Mouse (Mus musculus) 3134 (cell line): ENCODE measurements around the gene Hsd17b3.

ENCODE experiments used
- DNase-seq: peaks from one replicate; pipeline ENCODE4 v3.0.0-alpha.2; 2011; ENCODE audit warnings: low spot score; ENCODE audit not compliant: insufficient read length; ENCODE audit errors: extremely low read depth

Hsd17b3 gene

GRCm38 (mm10) chr13:64024803-64025202 is 64.2 kb downstream of the Hsd17b3 start:
- DNase-seq = no peak

GRCm38 (mm10) chr13:64022786-64023468 is 66.1 kb downstream of the Hsd17b3 start:
- no peak for DNase-seq

DNA sequence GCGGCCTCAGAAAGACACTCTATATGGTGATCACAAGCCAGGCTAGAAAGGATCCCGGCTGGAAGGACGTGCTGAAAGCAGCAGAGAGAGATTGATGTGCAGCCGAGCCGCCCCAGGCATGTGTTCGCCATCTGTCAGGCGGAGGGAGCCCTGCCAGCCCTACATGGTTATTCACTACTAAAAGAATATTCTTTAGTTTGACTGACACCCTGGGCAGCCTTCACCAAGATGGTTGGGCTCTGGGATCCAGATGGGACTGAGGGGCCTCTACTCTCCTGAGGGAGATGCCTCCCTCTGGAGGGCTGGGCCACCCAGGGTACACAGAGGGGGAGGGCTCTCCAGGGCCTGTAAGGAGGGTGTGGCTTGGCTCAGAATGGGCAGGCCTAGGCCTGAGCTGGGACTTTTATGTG is 68.1 kb downstream of the Hsd17b3 start:
- DNase-seq = no peak

DNA sequence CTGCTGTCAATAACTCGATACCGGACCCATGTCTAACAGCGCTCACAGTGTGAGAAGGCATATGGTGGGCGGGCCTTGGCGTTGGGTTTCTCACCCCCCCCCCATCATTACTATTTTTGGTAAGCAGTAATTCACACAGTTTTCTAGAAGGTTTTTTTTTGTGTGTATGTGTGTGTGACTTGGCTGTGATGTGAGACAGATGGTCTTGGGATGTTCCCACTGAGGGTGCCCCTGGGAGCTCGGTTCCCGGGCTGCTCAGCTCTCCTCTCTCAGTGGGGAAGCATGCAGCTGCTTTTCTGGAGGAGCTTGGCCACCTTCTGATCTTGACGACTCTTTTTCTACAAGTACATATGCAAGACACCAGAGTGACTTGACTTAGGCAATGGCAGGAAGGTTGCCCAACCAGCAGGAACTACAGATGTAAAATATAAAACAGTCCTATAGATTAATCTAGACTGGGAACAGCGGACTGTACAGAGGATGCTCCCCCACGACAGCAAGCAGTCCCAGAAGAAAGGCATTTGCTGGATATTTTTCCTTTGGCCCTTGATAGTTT is 70.4 kb downstream of the Hsd17b3 start:
- DNase-seq = no peak

DNA sequence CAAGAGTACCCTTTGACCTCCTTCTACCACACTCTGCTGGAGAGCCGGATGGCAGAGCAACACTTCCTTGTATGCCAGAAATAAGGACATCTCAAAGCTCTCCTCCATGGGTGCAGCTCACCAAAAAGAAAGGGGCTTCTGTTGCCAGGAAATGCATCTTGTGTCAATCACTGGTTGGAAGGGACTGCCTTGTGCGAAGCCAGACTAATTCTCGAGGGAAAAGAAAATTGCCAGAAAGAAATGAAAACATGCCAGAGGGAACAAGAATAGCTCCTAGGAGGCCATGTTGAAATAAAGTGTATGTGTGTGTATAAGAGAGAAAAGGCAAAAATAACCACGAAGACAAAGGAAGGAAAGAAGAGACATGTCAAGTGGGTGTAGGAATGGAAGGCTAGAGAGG is 73.0 kb downstream of the Hsd17b3 start:
- no peak for DNase-seq

GRCm38 (mm10) chr13:64011157-64011556 is 77.9 kb downstream of the Hsd17b3 start:
- no peak for DNase-seq
